Mouse (Mus musculus) splenic B cell, adult 2 months (primary cell): ENCODE data around the gene Cage1.

Experiments
- DNase-seq: peaks from one replicate; pipeline ENCODE4 v3.0.0-alpha.2; 2011; ENCODE audit warnings: low read depth, low spot score
- H3K27me3 ChIP-seq: 2 replicates; pipeline ENCODE4 v1.6.1; 2012; ENCODE audit warnings: mild to moderate bottlenecking, low read length, moderate library complexity, mixed read lengths; ENCODE audit not compliant: control insufficient read depth, poor library complexity, insufficient read depth, severe bottlenecking
- H3K36me3 ChIP-seq: 2 replicates; pipeline ENCODE4 v1.6.1; 2012; ENCODE audit warnings: mild to moderate bottlenecking, low read length, moderate library complexity, mixed read lengths; ENCODE audit not compliant: control insufficient read depth, poor library complexity, insufficient read depth, severe bottlenecking

Cage1 gene

DNA sequence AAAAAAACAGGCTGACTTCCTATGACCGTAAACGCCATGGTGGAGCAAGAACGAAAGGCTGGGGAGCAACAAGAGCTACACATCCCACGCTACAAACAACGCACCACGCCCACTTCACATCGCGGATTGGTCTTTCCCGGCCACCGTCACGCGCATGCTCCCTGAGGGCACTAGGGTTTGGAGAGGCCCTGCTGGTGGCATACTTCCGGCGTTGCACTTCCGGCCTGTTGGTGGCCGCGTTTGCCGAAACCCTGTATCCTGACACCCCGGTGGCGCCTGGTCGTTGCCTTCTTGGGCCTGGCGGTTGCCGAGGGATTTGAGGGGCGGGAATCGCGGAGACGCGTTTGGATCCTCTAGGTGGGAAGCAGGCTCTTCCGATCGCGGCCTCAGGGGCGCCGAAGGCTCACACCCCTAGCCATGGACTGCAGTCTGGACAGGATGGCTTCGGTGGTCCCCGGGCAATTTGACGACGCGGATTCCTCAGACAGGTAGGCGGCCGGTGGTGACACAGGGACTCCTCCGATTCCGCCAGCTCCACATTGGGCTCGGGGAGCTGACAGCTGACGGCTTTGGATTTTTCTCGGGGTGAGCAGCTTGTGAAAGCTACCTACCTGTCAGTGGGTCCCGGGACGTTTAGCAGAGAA is at the start of gene Cage1:
TSS of gene Cage1 (minus strand) at position 26 of the 644 bp plus-strand sequence.
- H3K27me3 ChIP-seq = no peaks in the 10 kb centered on the region
- peak; percentile 98 for DNase-seq
- H3K36me3 ChIP-seq = peaks cover 4% of the 10 kb centered on the region

DNA sequence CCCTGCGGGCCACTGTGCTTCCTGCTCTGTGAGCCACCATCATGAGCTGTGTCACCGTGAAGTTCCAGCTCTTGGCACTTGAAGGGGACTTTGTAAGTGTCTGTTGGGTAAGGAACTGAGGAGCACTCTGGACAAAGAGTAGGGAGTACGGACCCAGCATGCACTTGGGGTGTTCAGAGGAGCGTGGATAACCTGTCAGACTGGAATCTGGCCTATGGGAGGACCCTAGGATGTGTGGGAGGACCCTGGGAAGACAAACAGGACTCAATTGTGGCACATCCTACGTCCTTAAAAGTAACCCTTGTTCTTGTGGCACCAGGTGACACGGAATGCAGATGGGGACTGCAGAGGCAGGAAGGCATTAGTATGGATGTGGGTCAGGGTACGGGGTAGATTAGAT is 44.3 kb upstream of the Cage1 start:
- H3K27me3 ChIP-seq = no peaks in the 10 kb centered on the region; the same call in 1 of the 2 replicates
- no peaks in the 10 kb centered on the region for H3K36me3 ChIP-seq
- no peak for DNase-seq

DNA sequence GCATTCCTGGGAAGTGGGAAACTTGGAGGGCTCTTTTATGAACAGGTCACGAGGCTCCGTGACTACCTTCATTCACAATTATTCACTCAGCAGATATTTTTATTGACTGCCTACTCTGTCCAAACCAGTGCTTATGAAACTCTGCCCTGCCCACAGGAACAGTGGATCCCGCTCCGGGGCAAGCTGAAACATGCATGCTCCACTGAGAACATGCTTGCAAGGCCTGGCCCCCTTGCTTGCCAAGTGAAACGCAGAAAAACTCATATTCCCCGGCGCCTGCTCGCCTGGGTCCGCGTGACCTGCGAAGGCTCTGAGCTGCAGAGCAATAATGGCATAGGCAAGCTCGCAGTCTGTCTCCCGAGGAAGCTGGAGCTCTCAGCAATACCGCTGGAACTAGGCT is 43.9 kb upstream of the Cage1 start:
- no peaks in the 10 kb centered on the region for H3K36me3 ChIP-seq
- DNase-seq = no peak
- no peaks in the 10 kb centered on the region; the same call in 1 of the 2 replicates for H3K27me3 ChIP-seq

DNA sequence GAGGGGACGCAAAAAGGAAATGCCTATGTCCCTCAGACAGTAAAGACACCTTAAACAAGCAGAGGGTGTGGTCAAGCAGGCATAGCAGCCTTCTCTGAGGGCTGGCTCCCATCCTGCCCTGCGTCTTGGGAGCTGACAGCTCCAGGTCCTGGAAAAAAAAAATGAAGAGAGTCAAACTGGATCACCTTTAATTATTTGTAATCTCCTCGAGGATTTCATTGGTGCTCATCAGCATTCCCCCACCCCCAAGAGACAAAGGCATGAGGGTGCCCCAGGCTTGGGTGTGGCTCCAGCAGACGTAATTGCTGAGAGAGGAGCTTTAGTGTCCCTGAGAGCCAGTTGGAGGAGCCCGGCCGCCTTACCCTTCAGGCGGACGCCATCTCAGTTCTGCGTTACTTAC is 43.1 kb upstream of the Cage1 start:
- no peaks in the 10 kb centered on the region for H3K36me3 ChIP-seq
- no peaks in the 10 kb centered on the region; the same call in 1 of the 2 replicates for H3K27me3 ChIP-seq
- DNase-seq = no peak

DNA sequence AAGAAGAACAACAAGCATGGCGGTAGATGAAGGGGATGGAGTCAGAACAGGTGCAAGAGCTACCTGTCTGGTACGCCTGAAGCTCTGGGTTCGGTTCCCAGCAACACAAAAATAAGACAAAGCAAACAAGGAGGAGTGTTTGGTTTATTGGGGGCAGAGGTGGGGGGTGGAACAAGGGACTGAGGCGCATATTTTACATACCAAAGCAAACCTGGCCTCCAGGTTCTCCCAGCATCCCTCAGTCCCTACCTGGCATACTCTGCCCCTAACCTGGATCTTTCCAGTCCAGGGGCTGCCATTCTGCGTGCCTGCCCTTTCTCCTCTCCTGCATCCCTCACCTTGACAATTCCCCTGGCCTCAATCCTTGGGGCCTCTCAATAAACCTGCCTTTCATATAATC is 42.5 kb upstream of the Cage1 start:
- Histone ChIP-seq H3K36me3 (no peaks in the 10 kb centered on the region), H3K27me3 (no peaks in the 10 kb centered on the region; the same call in 1 of the 2 replicates)
- no peak for DNase-seq

DNA sequence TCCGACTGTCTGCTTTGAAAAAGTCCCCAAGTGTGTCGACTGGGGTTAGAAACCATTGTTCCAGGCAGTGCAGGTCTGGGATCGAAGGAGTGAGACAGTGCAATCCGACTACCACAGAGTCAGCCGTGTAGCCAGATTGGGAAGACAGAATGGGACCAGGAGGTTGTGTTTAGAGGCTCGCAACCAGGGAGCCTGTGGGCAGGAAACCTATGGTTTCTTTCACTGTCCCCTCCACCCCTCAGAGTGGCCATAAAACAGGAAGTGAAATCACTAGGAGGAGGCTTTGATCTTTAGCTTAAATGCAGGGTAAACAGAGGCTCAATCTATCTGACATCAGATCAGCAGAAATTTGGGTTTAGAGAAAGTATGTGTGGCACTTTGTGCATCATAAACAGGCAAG is 42.0 kb upstream of the Cage1 start:
- Histone ChIP-seq H3K27me3 (no peaks in the 10 kb centered on the region; the same call in 1 of the 2 replicates), H3K36me3 (no peaks in the 10 kb centered on the region)
- peak; percentile 35 for DNase-seq

DNA sequence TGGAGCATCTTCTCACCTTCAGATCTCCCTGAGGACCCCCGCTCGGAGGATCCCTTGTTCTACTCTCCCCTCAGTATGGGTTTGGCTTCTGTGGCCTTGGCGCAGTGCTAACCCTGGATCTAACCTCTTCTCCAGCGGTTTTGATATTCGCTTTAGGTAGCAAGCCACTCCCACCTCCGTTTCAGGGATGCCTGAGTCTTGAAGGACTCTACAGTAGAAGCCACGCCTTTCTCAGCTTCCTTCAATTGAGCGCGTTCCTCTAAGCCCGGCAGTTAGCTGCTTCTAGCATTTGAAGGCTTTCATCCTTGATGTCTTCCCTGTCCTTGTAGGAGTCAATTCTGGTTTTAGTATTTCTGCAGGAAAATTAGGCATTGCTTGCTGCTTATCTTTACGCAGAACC is 40.2 kb upstream of the Cage1 start:
- no peaks in the 10 kb centered on the region; the same call in 1 of the 2 replicates for H3K27me3 ChIP-seq
- no peaks in the 10 kb centered on the region for H3K36me3 ChIP-seq
- DNase-seq = peak; percentile 15

DNA sequence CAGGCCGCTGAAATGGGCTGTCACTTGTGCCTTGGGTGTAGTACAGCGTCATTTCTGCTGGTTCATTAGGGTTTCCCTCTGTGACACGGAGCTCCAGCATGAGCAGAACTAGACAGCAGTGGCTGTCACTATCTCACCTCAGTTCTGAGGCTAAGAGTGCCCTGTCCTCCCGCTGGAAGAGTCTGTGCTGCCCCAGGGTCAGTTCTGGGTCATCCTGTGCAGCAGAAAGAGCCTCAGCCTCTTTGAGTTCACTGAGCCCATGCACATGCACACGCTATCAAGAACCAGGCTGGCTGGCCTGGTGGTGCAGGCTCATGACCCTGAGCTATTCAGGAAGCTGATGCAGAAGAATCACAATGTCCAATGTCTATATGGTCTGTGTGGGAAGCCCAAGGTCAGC is 37.5 kb upstream of the Cage1 start:
- no peaks in the 10 kb centered on the region for H3K36me3 ChIP-seq
- DNase-seq = no peak
- H3K27me3 ChIP-seq = no peaks in the 10 kb centered on the region; the same call in 1 of the 2 replicates

DNA sequence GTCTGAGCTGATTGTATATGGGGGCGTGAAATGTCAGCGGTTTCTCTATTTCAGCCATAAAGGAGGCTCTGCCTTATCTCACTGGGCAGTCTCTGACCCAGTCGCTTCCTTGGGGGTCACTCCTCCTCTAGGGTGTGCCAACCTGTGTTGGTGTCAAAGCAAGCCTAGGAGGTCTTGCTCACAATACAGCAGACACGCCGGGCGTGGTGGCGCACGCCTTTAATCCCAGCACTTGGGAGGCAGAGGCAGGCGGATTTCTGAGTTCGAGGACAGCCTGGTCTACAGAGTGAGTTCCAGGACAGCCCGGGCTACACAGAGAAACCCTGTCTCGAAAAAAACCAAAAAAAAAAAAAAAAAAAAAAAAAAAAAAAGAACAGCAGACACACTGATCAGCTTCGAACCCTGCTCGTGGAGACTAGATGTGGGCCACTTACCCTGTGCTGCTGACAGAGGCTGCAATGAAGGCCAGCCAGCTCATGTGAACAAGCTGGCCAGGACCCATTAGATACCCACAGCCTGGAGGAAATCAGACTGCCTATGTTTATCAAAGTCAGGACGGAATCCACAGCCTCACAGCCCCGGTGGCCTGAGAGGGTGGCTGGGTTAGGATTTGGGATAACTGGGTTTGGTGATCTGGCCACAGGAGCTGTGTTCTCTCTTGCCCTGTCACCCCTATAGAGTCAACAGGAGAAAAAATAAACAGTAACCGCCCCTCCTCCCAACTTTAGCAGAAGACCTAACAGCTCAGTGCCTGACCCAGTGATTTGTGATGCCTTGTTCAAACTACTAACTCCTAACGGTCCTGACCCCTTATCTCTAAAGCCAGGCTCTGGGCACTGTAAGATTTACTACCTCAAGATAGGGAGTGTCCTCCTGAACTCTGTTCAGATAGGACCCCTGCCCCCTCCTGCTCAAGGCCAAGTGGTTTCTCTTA is 36.8 kb upstream of the Cage1 start:
- Histone ChIP-seq H3K36me3 (no peaks in the 10 kb centered on the region), H3K27me3 (no peaks in the 10 kb centered on the region; the same call in 1 of the 2 replicates)
- DNase-seq = no peak

DNA sequence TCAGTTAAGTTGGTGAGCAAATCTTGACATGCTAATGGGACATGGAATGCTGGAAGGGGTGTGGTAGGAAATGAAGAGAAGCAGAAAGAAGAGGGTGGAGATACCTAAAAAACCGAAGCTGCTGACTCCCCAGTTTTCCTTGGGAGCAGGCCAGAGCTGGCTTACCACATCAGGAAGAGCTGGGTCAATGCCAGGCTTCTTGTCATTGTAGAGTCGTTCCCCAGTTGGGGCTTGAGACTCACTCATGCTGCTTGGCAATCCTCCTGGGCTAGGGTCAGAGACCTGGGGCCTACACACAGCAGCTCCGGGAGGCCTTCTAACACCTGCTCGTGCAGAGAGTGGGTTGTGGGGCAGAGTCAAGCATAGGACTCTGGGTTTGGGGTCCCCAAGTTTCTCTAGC is 34.1 kb upstream of the Cage1 start:
- Histone ChIP-seq H3K36me3 (no peaks in the 10 kb centered on the region), H3K27me3 (no peaks in the 10 kb centered on the region; the same call in 1 of the 2 replicates)
- no peak for DNase-seq

DNA sequence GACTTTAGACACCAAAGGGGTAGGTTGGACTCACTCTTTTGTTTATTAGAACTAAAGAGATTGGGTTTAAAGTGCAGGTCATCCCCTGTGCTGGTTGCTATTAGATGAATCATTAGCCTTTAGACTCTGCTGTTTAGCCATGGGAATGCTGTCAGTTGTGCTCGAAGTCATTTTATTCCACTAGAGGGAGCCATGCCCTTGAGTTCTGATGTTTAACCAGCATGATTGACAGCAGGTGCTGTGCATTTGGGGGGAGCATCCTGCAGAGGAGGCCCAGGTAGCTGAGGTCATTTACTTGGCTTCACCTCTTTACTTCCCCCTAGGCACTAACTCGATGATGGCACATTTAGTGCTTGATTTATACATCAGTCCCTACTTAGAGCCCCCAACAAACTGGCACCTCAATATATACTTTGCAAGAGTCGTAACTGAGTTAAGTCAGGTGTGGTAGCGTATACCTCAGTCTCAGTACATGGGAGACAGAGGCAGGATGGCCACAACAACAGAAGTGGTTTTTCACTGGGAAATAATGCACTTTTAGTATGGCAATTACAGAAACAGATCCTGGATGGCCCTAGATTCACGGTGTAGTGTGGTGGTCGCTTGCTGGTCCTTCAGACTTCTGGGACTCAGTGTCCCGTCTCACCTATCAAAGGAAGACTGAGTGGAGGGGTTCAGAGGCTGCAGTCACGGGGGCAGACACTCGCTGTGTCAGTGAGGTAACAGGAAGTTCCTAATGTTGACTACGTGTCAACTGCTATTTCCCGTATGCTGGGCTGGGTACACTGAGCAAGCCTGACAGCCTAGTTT is 28.2 kb upstream of the Cage1 start:
- Histone ChIP-seq H3K27me3 (no peaks in the 10 kb centered on the region; the same call in 1 of the 2 replicates), H3K36me3 (peaks cover 6% of the 10 kb centered on the region)
- DNase-seq = peak; percentile 82

DNA sequence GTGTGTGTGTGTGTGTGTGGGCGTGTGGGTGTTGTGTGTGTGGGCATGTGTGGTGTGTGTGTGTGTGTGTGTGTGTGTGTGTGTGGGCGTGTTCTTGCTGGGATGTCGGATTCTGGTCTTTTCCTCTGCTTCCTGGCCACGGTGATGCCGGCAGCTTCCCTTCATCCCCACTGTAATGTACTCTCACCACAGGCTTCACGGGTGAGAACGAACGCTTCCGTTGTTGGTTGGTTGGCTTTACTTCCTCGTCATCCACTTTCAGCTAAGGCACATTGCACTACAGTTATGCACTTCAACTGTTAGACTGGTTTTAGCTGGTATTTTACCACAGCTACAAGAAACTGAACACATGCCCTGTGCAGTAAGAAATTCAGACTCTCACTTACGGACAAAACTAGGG is 25.8 kb upstream of the Cage1 start:
- H3K36me3 ChIP-seq = peaks cover 18% of the 10 kb centered on the region
- DNase-seq = peak; percentile 49

DNA sequence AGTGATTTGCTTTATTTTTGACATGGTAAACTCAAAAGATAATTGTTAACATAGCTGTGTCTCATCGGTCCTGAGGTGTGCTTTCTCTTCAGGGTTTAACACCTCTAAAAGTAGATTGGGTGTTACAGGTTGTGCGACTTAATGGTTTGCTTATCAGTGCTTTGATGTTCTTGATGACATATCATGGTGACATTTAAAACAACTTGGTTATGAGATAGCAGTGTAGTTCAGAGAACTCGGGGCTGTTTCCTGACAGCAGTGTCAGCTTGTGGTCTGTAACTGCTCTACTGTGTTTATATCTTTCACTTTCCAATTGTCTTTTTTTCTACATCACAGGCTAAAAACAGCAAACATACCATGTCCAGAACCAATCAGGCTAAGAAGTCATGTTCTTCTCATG is 13.0 kb upstream of the Cage1 start:
- DNase-seq = no peak
- no peaks in the 10 kb centered on the region for H3K27me3 ChIP-seq
- peaks cover 20% of the 10 kb centered on the region; the same call in 1 of the 2 replicates for H3K36me3 ChIP-seq

More for the DNA sequence above, 25.8 kb upstream of the Cage1 start:
- H3K27me3 ChIP-seq = no peaks in the 10 kb centered on the region; the same call in 1 of the 2 replicates

DNA sequence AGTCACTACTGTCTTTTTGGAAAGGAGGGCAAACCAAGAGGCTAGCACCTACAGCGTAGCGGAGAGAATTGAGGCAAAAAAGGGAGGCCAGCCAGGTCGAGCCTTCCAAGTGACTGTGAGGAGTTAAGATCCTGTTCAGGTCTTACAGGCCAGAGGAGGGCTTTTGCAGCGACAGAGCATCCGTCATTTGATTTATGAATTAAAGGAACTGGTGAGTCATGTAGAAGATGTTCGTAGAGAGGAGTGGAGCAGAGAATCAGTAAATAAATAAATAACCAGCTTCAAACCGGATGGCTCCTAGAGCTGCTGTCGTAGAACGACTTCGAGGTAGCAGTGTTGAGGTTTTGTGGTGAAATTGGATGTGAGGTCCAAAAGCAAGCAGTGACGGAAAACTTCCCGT is 942 bp upstream of the Cage1 start:
- peak; percentile 37 for DNase-seq
- Histone ChIP-seq H3K36me3 (peaks cover 6% of the 10 kb centered on the region), H3K27me3 (no peaks in the 10 kb centered on the region)
